Mouse (Mus musculus) spleen, adult 2 months (tissue): Measurements from ENCODE around the gene Ptpn7.

ENCODE experiments used
- CTCF ChIP-seq: fragments of 200-500 bp; IDR thresholded peaks from 2 replicates; pipeline ENCODE4 v1.5.1; 2011; ENCODE audit warnings: mild to moderate bottlenecking, inconsistent platforms; ENCODE audit not compliant: insufficient read depth, insufficient read length, insufficient replicate concordance; ENCODE audit errors: extremely low read depth
- POLR2A ChIP-seq: fragments of 200-500 bp; IDR thresholded peaks from 2 replicates; pipeline ENCODE4 v1.6.1; 2011; ENCODE audit warnings: low read depth, low read length, inconsistent platforms

- no peak for TF ChIP-seq POLR2A
- TF ChIP-seq CTCF: no peak
Measured at GRCm38 (mm10) chr1:135083465-135083864, 49.0 kb upstream of the Ptpn7 start.
